Mouse (Mus musculus) cerebellum, postnatal 14 days (tissue): ENCODE results near the gene Sat2.
A peak's percentile ranks its signal among the peaks of the same experiment; 100 is the strongest.

ENCODE experiments used
- DNase-seq, 2 experiments: peaks; one replicate each; pipeline ENCODE4 v3.0.0; 2021; ENCODE audit warnings: mixed read lengths in 2 of 2

Sat2 gene

GRCm38 (mm10) chr11:69672211-69672706 is 50.4 kb downstream of the Sat2 start, which contains the start of gene Eif4a1:
Gene Eif4a1, minus strand, starts transcription at chr11:69672423.
- peak; percentile 100 for DNase-seq
